Mouse (Mus musculus): ENCODE results near the gene Gm9844. TPM values are rescaled to one million over a fixed set of nuclear protein-coding genes. Genes with fewer than 3 reads are reported as not detected.

The Gm9844 gene
- total RNA-seq, 2 experiments from 2014 or later, result not detected

DNA sequence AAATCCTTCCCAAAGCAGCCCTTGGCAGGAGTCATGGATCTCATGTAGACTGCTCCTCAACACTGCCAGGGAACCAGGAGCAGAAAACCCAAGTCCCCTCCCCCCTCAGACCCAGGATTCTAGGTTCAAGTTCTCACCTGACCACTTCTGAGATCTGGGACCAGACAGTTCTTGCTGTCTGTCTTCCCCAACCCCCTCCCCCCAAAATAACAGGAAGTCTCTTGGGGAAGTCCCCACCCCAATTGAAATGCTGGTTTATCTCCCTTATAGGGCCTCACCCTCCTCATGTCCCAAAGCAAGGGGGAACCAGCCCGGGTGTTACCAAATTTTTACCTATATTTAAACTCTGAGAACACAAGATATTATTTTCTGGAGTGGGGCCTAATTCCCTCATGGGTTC is 39.8 kb downstream of the Gm9844 start:
- DNase-seq, result no peak

- DNase-seq, result no peak
These were observed 40.2 kb downstream of the Gm9844 start for GRCm38 (mm10) chr7:24902264-24902629.

DNA sequence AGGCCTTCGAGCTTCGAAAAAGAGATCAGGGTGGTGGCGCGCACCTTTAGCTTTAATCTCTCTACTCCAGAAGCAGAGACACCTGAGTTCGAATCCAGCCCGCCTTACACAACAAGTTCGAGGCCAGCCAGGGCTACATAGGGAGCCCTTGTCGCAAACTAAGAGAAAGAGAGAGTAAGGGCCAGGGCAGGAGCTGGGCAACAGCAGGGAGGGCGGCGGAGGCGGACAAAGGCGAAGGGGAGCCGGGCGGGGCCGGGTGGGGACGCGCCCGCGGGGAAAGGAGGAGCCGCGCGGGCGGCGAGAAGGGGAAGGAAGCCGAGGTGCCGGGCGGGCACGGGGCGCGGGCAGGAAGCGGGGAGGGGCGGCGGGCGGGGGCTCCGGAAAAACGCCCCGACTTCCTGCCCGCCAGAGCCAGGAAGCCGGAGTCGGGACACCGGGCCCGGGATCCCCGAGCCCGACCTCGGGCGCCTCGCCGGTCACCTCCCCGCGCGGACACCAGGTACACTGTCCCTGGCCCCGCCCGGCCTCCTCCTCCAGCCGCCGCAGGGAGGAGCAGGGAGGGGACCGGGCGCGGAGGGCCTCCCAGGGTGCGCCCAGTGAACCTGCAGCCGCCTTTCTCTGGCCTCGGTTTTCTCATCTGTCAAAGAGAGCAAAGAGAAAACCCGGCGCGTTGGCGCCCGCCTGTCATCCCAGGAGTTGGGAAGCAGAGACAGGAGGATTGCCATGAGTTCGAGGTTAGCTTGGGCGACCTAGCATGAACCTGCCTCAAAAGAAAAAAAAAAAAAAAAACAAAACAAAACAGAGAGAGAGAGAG is 40.8 kb downstream of the Gm9844 start, which contains the start of gene Arhgef1:
Gene Arhgef1 (plus strand): TSS at position 283 of the 814 bp plus-strand sequence.
- peak; percentile 26 to 37 for DNase-seq

GRCm38 (mm10) chr7:24903444-24903825 is 41.4 kb downstream of the Gm9844 start:
- DNase-seq, result no peak

GRCm38 (mm10) chr7:24904070-24904483 is 42.1 kb downstream of the Gm9844 start:
- DNase-seq, result peak; percentile 96 to 98

DNA sequence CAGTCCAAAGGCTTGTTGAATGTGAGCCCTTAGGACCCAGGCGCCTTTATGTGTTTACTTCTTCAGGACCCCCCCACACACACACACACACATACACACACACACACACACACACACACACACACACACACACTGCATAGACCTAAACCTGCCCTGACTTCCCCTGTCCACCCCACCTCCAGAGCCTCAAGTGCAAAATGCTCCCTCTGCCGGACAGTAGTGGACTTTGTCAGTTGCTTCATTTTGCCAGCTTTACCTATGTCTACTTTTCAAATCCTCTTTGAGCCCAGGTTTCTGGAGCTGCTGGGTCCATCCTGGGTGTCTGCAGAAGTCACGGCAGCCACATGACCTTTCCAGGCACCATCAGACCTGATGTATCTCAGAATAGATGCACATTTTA is 42.9 kb downstream of the Gm9844 start:
- DNase-seq, result no peak

DNA sequence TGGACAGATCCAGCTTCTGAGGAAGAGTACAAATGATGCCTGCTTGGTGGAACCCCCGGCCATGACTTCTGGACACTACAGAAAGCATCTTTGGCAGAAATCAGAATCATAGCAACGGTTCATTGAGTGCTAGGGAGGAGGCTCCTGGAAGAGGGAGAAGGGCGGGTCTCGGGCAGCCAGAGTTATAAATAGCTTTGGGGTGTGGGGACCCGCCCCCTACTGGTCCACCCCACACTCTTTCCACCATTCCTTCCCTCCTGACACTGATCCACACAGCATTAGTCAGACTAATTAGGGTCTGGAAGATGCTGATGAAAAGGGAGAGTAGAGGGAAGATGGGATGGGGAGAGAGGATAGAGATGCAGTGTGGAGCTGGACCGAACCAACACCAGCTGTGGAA is 44.5 kb downstream of the Gm9844 start:
- DNase-seq, result no peak

DNA sequence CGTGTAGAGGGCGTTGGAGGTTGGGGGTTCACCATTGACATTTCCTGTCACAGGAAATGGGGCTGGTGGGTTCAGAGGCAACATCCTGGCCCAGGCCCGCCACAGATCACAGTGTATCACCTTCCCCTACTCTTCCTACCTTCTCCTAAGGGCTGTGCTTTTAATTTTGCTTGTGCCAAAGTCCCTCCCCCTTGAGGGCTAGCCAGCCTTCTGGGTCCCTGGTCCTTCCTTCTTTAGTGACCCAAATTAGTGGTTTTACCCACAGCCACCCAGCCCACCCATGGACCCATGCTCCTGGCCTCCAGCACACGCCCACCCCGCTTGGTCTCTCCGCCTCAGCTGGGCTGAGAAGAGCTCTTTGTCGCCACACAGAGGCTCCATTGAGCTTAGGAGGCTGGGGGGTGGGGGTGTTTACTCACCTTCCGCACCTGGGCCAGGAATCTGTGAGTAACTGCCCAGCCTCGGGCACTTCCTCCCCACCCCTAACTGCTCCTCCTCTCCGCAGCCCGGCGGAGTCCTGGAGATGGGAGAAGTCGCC is 45.3 kb downstream of the Gm9844 start:
- DNase-seq, result no peak

Other genes with a start within 250 kb of the Gm9844 start
- gene Lypd3, start 225.7 kb upstream of the Gm9844 start, total RNA-seq (2021), result under 1 TPM; 0.40 to 0.68 TPM
- gene Tex101, start 185.5 kb upstream of the Gm9844 start, total RNA-seq (2021), result not detected
- not detected for gene BC049730, start 153.0 kb upstream of the Gm9844 start, total RNA-seq (2021)
- gene Gm4763, start 135.3 kb upstream of the Gm9844 start, total RNA-seq (2021), result not detected
- gene Cd177, start 101.9 kb upstream of the Gm9844 start, total RNA-seq (2021), result not detected
- not detected for gene Ceacam10, start 85.0 kb upstream of the Gm9844 start, total RNA-seq (2021)
- gene Lypd4, start 7.7 kb downstream of the Gm9844 start, total RNA-seq (2021), result not detected
- gene Dmrtc2, start 7.8 kb downstream of the Gm9844 start, total RNA-seq (2021), result not detected
- gene Rps19, start 22.2 kb downstream of the Gm9844 start, total RNA-seq (2021), result 100 to 1,000 TPM; 490 to 494 TPM
- under 1 TPM in 1 of 2 experiments, not detected in 1; 0.43 TPM for gene Cd79a, start 35.2 kb downstream of the Gm9844 start, total RNA-seq (2021)
- gene Arhgef1, start 40.7 kb downstream of the Gm9844 start, total RNA-seq (2021), result 10 to 100 TPM; 81.1 to 86.9 TPM
- gene Gm4881, start 82.3 kb downstream of the Gm9844 start, total RNA-seq (2021), result not detected
- gene Rabac1, start 110.5 kb downstream of the Gm9844 start, total RNA-seq (2021), result 100 to 1,000 TPM; 267 to 288 TPM
- gene Atp1a3, start 143.7 kb downstream of the Gm9844 start, total RNA-seq (2021), result 1,000 to 10,000 TPM; 2,432 to 2,476 TPM
- 100 to 1,000 TPM; 234 to 242 TPM for gene Grik5, start 210.1 kb downstream of the Gm9844 start, total RNA-seq (2021)
- gene Zfp574, start 210.4 kb downstream of the Gm9844 start, total RNA-seq (2021), result 10 to 100 TPM; 28.4 to 30.0 TPM

All from layer of hippocampus, postnatal 36 days (tissue).